Mouse (Mus musculus) ES-E14 (cell line): ENCODE data around the gene Pcmt1. TPM values are rescaled to one million over a fixed set of nuclear protein-coding genes. Genes with fewer than 3 reads are reported as not detected.
A peak's percentile ranks its signal among the peaks of the same experiment; 100 is the strongest.

ENCODE experiments used
- DNase-seq: peaks from one replicate; pipeline ENCODE4 v3.0.0-alpha.2; 2013; ENCODE audit warnings: low read depth, low spot score
- H3K27ac ChIP-seq: 2 replicates; pipeline ENCODE4 v1.5.1; 2012; ENCODE audit warnings: low read depth, mild to moderate bottlenecking, low read length, moderate library complexity, mixed read lengths; ENCODE audit not compliant: poor library complexity, insufficient read depth, severe bottlenecking
- H3K36me3 ChIP-seq: 2 replicates; pipeline ENCODE4 v1.6.1; 2012; ENCODE audit warnings: mild to moderate bottlenecking, low read length, moderate library complexity, mixed read lengths; ENCODE audit not compliant: control insufficient read depth, poor library complexity, insufficient read depth, severe bottlenecking
- H3K4me1 ChIP-seq, 2 experiments: fragments of 150-350 bp in 1 of 2; sonication (generic) in 1 of 2; 2 replicates each; pipeline ENCODE4 v1.6.1; 2012; ENCODE audit warnings: low read length in 2 of 2, mild to moderate bottlenecking in 1 of 2, mixed read lengths in 1 of 2; ENCODE audit not compliant: control insufficient read depth in 2 of 2, insufficient read depth in 2 of 2, poor library complexity in 1 of 2
- H3K4me3 ChIP-seq, 2 experiments: fragments of 150-350 bp in 1 of 2; sonication (generic) in 1 of 2; 2 replicates each; pipeline ENCODE4 v1.5.1; 2012; ENCODE audit warnings: low read length in 2 of 2, low read depth in 1 of 2, mild to moderate bottlenecking in 1 of 2, mixed read lengths in 1 of 2; ENCODE audit not compliant: insufficient read depth in 1 of 2, poor library complexity in 1 of 2, severe bottlenecking in 1 of 2
- H3K9ac ChIP-seq: 2 replicates; pipeline ENCODE4 v1.6.1; 2012; ENCODE audit warnings: low read depth, mild to moderate bottlenecking, low read length, mixed read lengths; ENCODE audit not compliant: poor library complexity, insufficient read depth, severe bottlenecking
- H3K9me3 ChIP-seq: fragments of 150-350 bp; sonication (generic); 2 replicates; pipeline ENCODE4 v1.6.1; 2012; ENCODE audit warnings: low read depth, mild to moderate bottlenecking, low read length; ENCODE audit not compliant: control insufficient read depth, insufficient read depth
- CHD2 ChIP-seq: IDR thresholded peaks from 2 replicates; pipeline ENCODE4 v1.6.1; 2014; ENCODE audit warnings: mild to moderate bottlenecking, low read depth, low read length, inconsistent platforms
- HCFC1 ChIP-seq: IDR thresholded peaks from 2 replicates; pipeline ENCODE4 v1.6.1; 2012; ENCODE audit warnings: low read length, inconsistent platforms, borderline replicate concordance; ENCODE audit not compliant: insufficient read depth
- MAFK ChIP-seq: IDR thresholded peaks from 2 replicates; pipeline ENCODE4 v1.6.1; 2014; ENCODE audit warnings: mild to moderate bottlenecking, low read depth, low read length, inconsistent platforms; ENCODE audit not compliant: insufficient read depth
- ZC3H11A ChIP-seq: IDR thresholded peaks from 2 replicates; pipeline ENCODE4 v1.6.1; 2012; ENCODE audit warnings: low read depth, mild to moderate bottlenecking, inconsistent platforms, low read length, borderline replicate concordance
- ZNF384 ChIP-seq: IDR thresholded peaks from 2 replicates; pipeline ENCODE4 v1.6.1; 2012; ENCODE audit warnings: low read depth, low read length, inconsistent platforms
- in situ Hi-C, 2 experiments: fragments of 600-800 bp; cut with MboI; formaldehyde crosslinking; loops; one replicate each; pipeline ENCODE4 v1.15.1; 2025; ENCODE audit warnings: low sequenced_read_pairs in 2 of 2, inconsistent platforms in 1 of 2; ENCODE audit not compliant: unreplicated experiment in 2 of 2
- total RNA-seq: library from RNA; depleted of rRNA; stranded (reverse); fragments of 300-350 nt; gene quantifications from 2 replicates; pipeline ENCODE4 v1.2.3, GENCODE M21; 2012

The Pcmt1 gene
- total RNA-seq, 1 experiment, result 118 TPM

DNA sequence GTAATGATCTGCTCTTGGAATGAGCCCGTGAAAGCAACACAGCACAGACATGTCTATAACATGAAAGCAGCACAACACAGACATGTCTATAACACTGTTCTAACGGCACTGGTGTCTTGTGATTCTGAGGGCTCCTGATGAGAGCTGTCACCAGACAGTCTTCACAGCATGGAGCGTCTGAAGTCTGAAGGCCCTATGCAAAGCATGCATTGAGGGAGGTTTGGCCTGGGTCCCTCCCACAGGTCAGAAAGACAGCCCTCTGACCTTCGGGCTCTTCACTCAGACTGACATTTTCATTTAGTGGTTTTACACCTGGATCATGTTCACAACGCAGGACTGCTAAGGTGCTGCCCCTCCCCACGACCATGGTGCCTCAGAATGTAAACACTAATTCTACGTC is 34.1 kb upstream of the Pcmt1 start:
- Histone ChIP-seq H3K9me3 (no peaks in the 10 kb centered on the region), H3K9ac (no peak overlapping the region), H3K4me1 (no peaks in the 10 kb centered on the region), H3K27ac (no peak overlapping the region), H3K4me3 (no peak overlapping the region), H3K36me3 (peaks cover 7% of the 10 kb centered on the region)
- DNase-seq, result peak; percentile 25
- in situ Hi-C loops, result no loop called here
- TF ChIP-seq ZNF384 (no peak), CHD2 (no peak)

GRCm38 (mm10) chr10:7712506-7712905 is 31.6 kb upstream of the Pcmt1 start:
- TF ChIP-seq MAFK, result no peak
- no peak for TF ChIP-seq ZNF384
- no peak for TF ChIP-seq CHD2
- no peak for TF ChIP-seq HCFC1
- peaks cover 7% of the 10 kb centered on the region for H3K36me3 ChIP-seq

GRCm38 (mm10) chr10:7710121-7710520 is 29.2 kb upstream of the Pcmt1 start:
- no peaks in the 10 kb centered on the region for H3K9me3 ChIP-seq
- TF ChIP-seq MAFK, result no peak
- no peak for TF ChIP-seq ZC3H11A
- TF ChIP-seq ZNF384, result no peak
- TF ChIP-seq HCFC1, result no peak
- no peak for TF ChIP-seq CHD2
- H3K27ac ChIP-seq, result no peak overlapping the region
- no peak overlapping the region for H3K9ac ChIP-seq
- peaks cover 7% of the 10 kb centered on the region for H3K36me3 ChIP-seq
- in situ Hi-C loops, result no loop called here
- H3K4me3 ChIP-seq, result no peak overlapping the region
- DNase-seq, result no peak
- no peaks in the 10 kb centered on the region for H3K4me1 ChIP-seq

More at GRCm38 (mm10) chr10:7712506-7712905, 31.6 kb upstream of the Pcmt1 start:
- Histone ChIP-seq H3K27ac (no peak overlapping the region), H3K4me1 (no peaks in the 10 kb centered on the region), H3K9ac (no peak overlapping the region), H3K9me3 (no peaks in the 10 kb centered on the region), H3K4me3 (no peak overlapping the region)
- in situ Hi-C loops, result no loop called here
- no peak for DNase-seq

DNA sequence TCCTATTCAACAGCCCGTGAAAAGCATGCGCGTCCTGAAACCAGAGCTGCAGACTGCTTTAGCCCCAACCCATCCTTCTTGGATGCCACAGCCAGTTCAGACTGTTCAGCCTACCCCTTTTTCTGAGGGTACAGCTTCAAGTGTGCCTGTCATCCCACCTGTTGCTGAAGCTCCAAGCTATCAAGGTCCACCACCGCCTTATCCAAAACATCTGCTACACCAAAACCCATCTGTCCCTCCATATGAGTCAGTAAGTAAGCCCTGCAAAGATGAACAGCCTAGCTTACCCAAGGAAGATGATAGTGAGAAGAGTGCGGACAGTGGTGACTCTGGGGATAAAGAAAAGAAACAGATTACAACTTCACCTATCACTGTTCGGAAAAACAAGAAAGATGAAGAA is 21.6 kb upstream of the Pcmt1 start:
- DNase-seq, result no peak
- Histone ChIP-seq H3K9me3 (no peaks in the 10 kb centered on the region), H3K36me3 (peaks cover 29% of the 10 kb centered on the region), H3K4me1 (0 out of 4 replicates have a peak, but pooled peaks cover 0 to 3% of the 10 kb centered on the region in 2 experiments), H3K27ac (no peak overlapping the region), H3K9ac (no peak overlapping the region), H3K4me3 (no peak overlapping the region)
- in situ Hi-C loops, result no loop called here
- TF ChIP-seq HCFC1 (no peak), MAFK (no peak), CHD2 (no peak), ZNF384 (no peak), ZC3H11A (no peak)

- in situ Hi-C loops, result no loop called here
- TF ChIP-seq HCFC1 (no peak), ZC3H11A (no peak), ZNF384 (no peak), MAFK (no peak), CHD2 (no peak)
- 0 out of 4 replicates have a peak, but pooled peaks cover 0 to 3% of the 10 kb centered on the region in 2 experiments for H3K4me1 ChIP-seq
- H3K9me3 ChIP-seq, result no peaks in the 10 kb centered on the region
- no peak for DNase-seq
- no peak overlapping the region for H3K4me3 ChIP-seq
- H3K9ac ChIP-seq, result no peak overlapping the region
- H3K27ac ChIP-seq, result no peak overlapping the region
- H3K36me3 ChIP-seq, result peaks cover 31% of the 10 kb centered on the region
These were observed 19.2 kb upstream of the Pcmt1 start for GRCm38 (mm10) chr10:7700120-7700519.
